Mouse (Mus musculus): Measurements from ENCODE around the gene Lbh. TPM values are rescaled to one million over a fixed set of nuclear protein-coding genes. Genes with fewer than 3 reads are reported as not detected.

Gene Lbh
- total RNA-seq, 2 experiments from 2014 or later = 4.0 to 6.1 TPM

DNA sequence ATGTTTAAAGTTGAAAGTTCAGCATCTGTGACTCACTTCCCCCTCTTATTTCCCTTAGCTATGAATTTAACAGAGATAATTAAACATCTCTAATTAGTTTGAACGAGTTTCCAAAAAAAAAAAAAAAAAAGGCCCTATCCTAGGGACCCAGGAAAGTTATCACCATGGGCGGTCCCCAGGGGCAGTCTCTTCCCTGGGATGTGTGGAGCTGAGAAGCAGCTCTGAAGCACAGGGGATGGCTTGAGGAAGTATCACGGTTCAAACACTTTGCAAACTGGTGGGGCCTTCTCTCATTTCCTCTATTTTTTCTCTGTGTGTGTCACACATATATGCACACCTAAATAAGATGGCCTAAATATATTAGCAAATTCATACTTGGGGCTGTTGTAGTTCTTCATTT lies 48.8 kb downstream of the Lbh start:
- ATAC-seq (replicated peaks; ENCODE audit: low FRiP score, poor library complexity, severe bottlenecking) = no peak

DNA sequence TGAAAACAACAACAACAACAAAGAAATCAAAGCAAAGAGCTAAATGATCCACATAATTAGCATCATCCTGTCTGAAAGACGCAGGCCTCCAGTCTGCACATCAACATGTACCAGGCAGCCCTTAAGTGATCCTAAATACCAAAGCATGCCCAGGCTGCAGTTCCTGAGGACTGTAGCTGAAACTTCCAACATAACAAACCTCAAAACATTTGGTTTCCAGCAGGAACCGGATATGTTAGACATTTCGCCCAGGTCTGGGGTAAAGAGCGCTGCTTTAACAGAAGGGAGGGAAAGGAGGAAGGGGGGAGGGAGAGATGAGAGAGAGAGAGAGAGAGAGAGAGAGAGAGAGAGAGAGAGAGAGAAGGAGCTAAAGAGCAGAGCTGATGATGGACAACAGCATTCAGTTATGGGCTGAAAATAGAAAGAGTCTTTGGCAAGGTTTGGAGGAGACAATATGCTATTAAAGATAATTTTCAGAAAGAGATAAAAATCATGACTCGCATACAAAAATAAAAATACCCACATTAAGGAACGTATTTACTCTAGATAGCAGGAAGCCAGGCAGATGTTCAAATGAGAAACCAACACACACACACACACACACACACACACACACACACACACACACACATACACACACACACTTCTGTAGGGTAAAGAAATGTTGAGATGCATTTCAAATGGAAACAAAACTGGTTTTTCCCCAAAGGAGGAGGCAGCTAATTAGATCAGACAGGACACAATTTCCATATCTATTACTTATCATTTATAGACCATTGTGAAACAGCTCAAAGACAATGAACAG lies 49.5 kb downstream of the Lbh start:
- ATAC-seq (replicated peaks; ENCODE audit: low FRiP score, poor library complexity, severe bottlenecking) = no peak

DNA sequence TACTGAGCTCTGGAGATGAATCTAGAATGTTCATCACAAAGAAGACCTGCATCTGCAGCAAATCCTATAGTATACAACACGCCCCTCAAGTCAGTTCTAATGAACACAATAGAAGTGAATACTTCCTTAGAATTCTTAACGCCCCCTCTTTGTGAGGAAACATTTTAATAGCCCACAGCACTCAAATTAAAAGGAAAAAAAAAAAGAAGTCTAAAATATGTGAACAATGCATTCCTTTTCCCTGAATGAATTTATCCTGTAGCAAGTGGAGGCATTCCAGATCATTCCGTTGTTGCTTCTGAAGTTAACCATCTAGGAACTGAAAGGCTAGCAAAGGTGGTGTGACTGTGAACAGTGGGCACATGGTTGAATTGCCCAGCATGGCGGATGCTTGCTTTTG lies 50.6 kb downstream of the Lbh start:
- no peak for ATAC-seq (replicated peaks; ENCODE audit: low FRiP score, poor library complexity, severe bottlenecking)

DNA sequence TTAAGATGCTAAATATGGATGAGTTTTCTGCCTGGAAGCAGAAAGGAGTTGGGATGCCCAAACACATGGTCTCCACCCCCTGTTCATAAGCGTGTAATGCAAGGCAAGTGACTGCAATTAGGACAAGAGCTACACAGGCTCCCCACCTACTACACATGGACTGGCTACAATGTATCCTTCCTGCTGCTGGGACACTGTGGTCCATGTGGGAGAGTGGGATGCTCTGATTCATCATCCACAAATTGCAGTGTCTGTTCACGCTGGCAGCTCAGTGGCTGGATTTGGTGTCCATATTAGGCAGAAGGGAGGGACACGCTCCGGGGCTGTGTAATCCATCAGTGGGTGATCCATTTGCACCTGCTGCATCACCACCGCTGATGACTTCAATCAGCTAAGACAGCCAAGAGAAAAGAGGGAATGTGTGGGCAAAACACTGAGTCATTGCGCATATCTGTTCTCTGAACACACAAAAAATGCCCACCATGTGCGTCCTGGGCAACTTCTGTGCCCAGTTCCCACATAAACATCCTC lies 52.6 kb downstream of the Lbh start:
- ATAC-seq (replicated peaks; ENCODE audit: low FRiP score, poor library complexity, severe bottlenecking) = no peak

DNA sequence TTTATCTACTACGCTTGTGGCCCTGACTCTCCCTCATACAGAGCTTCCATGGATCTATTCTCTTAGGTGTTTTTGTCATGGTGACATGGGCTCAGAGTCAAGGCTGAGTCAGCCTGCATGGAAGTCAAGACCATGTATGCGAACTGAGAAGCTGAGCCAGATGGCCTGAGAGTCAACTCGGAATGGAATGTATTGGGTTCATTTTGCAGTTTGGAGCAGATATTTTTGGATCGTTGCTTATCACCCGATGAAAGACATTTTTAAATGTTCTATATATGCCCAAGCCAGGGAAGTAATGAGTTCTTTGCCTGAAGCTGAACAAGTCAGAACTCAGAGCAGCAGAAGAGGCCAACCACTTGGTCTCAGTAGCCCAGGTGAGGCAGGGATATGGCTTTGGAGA lies 54.9 kb downstream of the Lbh start:
- no peak for ATAC-seq (replicated peaks; ENCODE audit: low FRiP score, poor library complexity, severe bottlenecking)

DNA sequence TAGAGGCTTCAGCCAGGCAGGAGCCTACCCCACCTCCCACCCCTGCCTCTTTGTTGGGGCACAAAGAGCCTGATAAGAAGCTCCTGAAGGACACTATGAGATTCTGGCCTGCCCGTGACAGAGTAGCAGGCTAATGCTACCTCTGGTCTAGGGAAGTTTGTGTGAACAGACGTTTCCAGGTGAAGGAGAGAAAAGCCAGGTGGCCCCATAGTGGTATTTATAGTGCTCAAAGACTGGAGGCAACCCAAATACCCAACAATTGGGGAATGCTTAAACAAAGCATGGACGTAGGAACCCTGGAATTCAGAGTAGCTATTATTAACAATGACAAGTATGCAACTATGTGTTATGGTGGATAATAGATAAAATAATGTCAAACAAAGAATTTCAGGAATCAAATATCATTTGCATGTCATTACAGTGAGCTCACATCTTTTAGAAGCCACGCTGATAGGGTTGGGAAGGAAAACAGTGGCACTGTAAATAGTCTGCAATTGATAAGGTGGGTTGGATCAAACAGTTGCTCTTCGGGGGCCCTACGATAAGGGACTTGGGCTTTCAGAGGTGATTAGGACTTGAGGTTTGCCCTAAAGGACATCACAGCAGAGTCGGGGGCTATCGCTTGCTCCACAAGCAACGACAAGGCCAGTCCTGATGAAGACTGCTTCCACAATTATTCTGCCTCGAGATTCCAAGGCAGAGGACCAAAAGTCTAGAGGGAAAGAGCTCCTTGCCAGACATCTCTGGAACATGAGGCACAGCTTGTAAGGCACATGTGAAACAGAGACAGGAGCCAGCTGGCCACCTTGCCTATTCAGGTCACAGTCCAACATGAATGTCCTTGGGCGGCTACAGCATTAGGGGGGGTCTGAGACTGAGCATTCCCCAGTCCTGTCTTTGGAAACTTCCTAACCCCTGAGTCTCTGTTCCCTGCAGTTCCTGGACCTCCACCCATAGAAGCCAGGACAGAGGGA lies 58.4 kb downstream of the Lbh start:
- ATAC-seq (replicated peaks; ENCODE audit: low FRiP score, poor library complexity, severe bottlenecking) = no peak

DNA sequence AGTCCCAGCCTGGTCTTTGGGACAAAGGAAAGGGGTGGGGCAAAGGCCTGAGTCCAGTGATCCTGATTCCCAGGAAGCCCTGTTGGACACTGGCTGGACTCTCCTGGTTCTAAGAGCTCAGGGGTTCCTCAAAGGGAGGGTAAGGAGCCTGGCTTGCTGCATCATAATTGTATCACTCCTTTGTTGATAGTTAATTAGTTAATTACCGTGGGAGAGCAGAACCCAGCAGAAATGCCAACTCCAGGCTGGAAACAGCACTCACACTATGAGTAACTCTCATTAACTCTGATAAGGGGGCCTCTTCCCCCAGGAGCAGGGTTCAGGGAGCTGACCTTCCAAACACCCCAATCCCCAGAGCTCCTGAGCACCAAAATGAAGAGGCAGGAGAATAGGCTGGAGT lies 59.5 kb downstream of the Lbh start:
- no peak for ATAC-seq (replicated peaks; ENCODE audit: low FRiP score, poor library complexity, severe bottlenecking)

DNA sequence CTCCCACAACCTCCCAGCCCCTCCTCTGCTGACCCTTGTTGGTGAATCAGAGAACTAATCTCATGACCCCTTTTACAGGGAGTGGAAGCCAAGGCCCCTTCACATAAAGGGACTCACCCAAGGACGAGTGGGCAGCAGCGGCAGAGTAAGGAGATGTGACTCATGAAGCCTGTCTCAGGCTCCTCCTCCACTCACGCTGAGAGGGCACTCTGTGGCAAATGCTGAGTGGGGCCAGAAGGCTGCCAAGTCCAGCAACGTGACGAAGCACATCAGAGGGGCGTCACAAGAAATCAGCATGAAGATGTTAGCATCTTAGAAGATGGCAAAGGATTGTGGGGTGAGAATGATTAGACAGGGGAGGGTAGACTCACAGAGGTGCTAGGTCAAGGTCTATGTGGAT lies 64.1 kb downstream of the Lbh start:
- no peak for ATAC-seq (replicated peaks; ENCODE audit: low FRiP score, poor library complexity, severe bottlenecking)

DNA sequence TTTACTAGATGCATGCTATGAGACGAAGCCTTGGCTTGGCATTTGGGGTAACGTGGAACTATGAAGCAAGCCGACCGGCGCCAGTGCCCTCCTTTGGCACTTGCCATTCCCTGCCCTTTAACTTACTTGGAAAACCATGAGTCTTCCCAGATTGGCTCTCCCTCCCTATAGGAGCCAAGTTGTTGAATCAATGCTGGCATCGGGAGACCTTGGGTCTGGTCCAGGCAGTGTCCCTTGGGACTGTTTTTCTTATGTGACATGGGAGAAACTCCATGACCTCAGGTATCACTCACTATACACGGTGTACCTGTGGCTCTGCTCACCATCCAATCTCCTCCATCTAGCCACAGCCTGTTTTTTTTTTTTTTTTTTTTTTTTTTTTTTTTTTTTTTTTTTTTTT lies 65.4 kb downstream of the Lbh start:
- ATAC-seq (replicated peaks; ENCODE audit: low FRiP score, poor library complexity, severe bottlenecking) = no peak

DNA sequence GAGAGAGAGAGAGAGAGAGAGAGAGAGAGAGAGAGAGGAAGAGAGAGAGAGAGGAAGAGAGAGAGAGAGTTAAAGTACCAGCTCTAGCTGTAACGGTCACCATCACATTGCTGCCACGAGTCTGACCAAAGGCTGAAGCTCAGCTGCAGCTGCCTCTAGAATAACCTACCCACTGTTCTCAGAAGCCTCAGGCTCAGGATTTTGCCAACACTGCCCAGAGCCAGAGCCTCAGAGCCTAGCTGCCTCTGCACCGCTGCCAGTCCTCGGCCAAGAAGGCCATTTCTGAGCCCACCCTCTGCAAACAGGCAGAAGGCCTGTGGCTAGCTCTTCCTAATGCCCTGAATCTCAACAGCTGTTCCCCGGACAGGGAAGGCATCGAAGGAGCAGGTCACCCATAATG lies 70.9 kb downstream of the Lbh start:
- no peak for ATAC-seq (replicated peaks; ENCODE audit: low FRiP score, poor library complexity, severe bottlenecking)

Other genes with a start within 250 kb of the Lbh start
- 173 and 174 TPM in 2 replicates for gene Ypel5, start 81.9 kb upstream of the Lbh start, total RNA-seq (2015; ENCODE audit: low replicate concordance)
- 314 and 339 TPM in 2 replicates for gene Ypel5, start 81.9 kb upstream of the Lbh start, total RNA-seq (2017; ENCODE audit: low replicate concordance)
- 3.6 and 9.0 TPM in 2 replicates for gene Lclat1, start 189.7 kb downstream of the Lbh start, total RNA-seq (2015; ENCODE audit: low replicate concordance)
- gene Lclat1, start 189.7 kb downstream of the Lbh start, total RNA-seq (2017; ENCODE audit: low replicate concordance) = 1.3 and 3.3 TPM in 2 replicates

Data from erythroblast, adult 5-6 weeks (primary cell).